Mouse (Mus musculus) heart, embryonic 15.5 days (tissue): Measurements from ENCODE around the gene Fbxo8. TPM values are rescaled to one million over a fixed set of nuclear protein-coding genes. Genes with fewer than 3 reads are reported as not detected.

Experiments
- microRNA-seq: library from miRNA; unstranded; fragments of <30 nt; microRNA quantifications from one replicate; pipeline ENCODE4, GENCODE M21; 2016
- polyA plus RNA-seq: library from polyadenylated mRNA; unstranded; fragments of >200 nt; fragmentation: Nextera tagmentation; extraction: Ambion mirVana; gene quantifications from 2 replicates; pipeline ENCODE4 v1.2.1, GENCODE M21; 2015

Gene Fbxo8
- polyA plus RNA-seq, 1 experiment from 2014 or later = 43.6 TPM

Small RNA genes within 50 kb of the gene (microRNA-seq; reads per million reads assigned to microRNA genes)
- not detected for gene Gm25992

Other genes with a start within 250 kb of the Fbxo8 start
- gene Cep44, start within 50 bp of the Fbxo8 start, polyA plus RNA-seq = 20.4 and 25.1 TPM in 2 replicates